Mouse (Mus musculus): Measurements from ENCODE around the gene Ptpn11. TPM values are rescaled to one million over a fixed set of nuclear protein-coding genes. Genes with fewer than 3 reads are reported as not detected.
"Not testable (repeated sequence)": the region's sequence is repeated elsewhere in the genome, so short reads cannot be mapped to it uniquely, and the experiment has no call there.

The Ptpn11 gene
- polyA plus RNA-seq, 1 experiment from 2014 or later, result 10.6 TPM

DNA sequence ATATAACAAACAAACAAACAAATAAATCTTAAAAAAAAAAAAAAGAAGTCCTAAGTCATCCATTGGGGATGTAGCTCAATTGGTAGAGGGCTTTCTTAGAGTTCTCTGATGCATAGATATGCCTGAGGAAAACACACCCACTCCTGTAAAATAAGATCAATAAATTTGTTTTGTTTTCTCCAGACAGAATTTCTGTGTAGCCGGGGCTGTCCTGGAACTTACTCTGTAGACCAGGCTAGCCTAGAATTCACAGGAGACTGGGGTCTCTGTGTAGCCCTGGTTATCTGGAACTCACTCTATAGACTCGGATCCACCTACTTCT is 26.1 kb upstream of the Ptpn11 start:
- no peak overlapping the region for H3K4me2 ChIP-seq (ENCODE audit: low read depth, low read length)
- H3K9me3 ChIP-seq (ENCODE audit: low read length), result no peaks in the 10 kb centered on the region
- H3K4me3 ChIP-seq (ENCODE audit: low read depth, low read length), result no peak overlapping the region
- no peaks in the 10 kb centered on the region for H3K27me3 ChIP-seq (ENCODE audit: insufficient read depth, low read length)
- H3K4me1 ChIP-seq (ENCODE audit: insufficient read depth), result peaks cover 11% of the 10 kb centered on the region; the same call in 1 of the 2 replicates
- no peak overlapping the region for H3K27ac ChIP-seq (ENCODE audit: low read depth)
- no peak for TF ChIP-seq EP300 (IDR thresholded peaks at IDR 0.05; ENCODE audit: low read depth)
- no peak for TF ChIP-seq CTCF (IDR thresholded peaks at IDR 0.05; ENCODE audit: low read depth)
- ATAC-seq (no peak), DNase-seq (no peak)
- no peak overlapping the region for H3K9ac ChIP-seq (replicated peaks)
- peaks cover 2% of the 10 kb centered on the region for H3K36me3 ChIP-seq (replicated peaks; ENCODE audit: insufficient read depth, low read length)
- WGBS (ENCODE audit: insufficient replicate concordance), result 73% methylated on average over 2 of the region's 2 CpGs

DNA sequence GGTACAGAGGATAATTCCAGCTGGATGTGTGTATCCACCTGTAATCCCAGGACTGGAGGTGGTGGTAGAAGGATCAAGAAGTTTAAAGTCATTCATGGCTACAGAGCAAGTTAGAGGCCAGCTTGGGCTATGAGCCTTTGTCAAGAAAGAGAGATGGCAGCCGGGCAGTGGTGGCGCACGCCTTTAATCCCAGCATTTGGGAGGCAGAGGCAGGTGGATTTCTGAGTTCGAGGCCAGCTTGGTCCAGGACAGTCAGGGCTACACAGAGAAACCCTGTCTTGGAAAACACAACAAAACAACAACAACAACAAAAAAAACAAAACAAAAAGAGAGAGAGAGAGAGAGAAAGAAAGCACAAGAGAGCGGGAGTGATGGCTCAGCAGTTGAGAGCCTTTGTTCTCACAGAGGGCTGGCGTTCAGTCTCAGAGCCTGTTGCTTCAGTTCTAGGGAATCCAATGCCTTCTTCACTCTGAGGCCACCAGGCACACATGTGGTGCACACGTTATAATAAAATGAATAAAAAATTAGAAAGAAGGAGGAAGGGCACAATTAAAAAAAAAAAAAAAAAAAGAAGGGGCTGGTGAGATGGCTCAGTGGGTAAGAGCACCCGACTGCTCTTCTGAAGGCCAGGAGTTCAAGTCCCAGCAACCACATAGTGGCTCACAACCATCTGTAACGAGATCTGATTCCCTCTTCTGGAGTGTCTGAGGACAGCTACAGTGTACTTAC is 25.6 kb upstream of the Ptpn11 start:
- peak overlapping the region; percentile 24 for H3K4me2 ChIP-seq (ENCODE audit: low read depth, low read length)

DNA sequence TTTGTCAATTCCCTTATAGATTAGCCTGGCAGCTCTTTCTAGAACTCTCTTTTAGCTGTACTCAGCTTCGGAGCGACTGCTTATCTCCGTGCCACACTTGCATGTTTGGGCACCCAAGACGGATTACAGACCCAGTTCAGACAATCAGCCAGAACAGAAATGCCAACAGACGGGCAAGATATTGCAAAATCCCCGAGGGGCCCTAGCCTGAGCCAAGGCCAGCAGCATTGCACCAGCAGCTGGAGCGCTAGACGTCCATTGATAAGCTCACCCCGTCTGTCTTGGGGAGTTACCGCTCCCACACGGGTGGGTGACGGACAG is 24.9 kb upstream of the Ptpn11 start:
- Histone ChIP-seq H3K9me3 (ENCODE audit: low read length) (no peaks in the 10 kb centered on the region), H3K36me3 (replicated peaks; ENCODE audit: insufficient read depth, low read length) (peaks cover 14% of the 10 kb centered on the region), H3K9ac (replicated peaks) (no peak overlapping the region), H3K27ac (ENCODE audit: low read depth) (peak overlapping the region; percentile 94), H3K4me1 (ENCODE audit: insufficient read depth) (peaks cover 6% of the 10 kb centered on the region; the same call in 1 of the 2 replicates), H3K27me3 (ENCODE audit: insufficient read depth, low read length) (no peaks in the 10 kb centered on the region), H3K4me3 (ENCODE audit: low read depth, low read length) (no peak overlapping the region), H3K4me2 (ENCODE audit: low read depth, low read length) (peak overlapping the region; percentile 24)
- WGBS (ENCODE audit: insufficient replicate concordance), result 41% methylated on average over 12 of the region's 12 CpGs
- DNase-seq, result peak; percentile 83
- peak; percentile 88 for ATAC-seq
- TF ChIP-seq EP300 (IDR thresholded peaks at IDR 0.05; ENCODE audit: low read depth) (peak; percentile 100), CTCF (IDR thresholded peaks at IDR 0.05; ENCODE audit: low read depth) (peak; percentile 24; the same call in 1 of the 2 replicates)

More for the DNA sequence above, 25.6 kb upstream of the Ptpn11 start:
- not testable (repeated sequence) for DNase-seq; H3K9me3 ChIP-seq (ENCODE audit: low read length); H3K9ac ChIP-seq (replicated peaks); H3K36me3 ChIP-seq (replicated peaks; ENCODE audit: insufficient read depth, low read length); H3K4me3 ChIP-seq (ENCODE audit: low read depth, low read length); ATAC-seq; H3K27me3 ChIP-seq (ENCODE audit: insufficient read depth, low read length)
- H3K27ac ChIP-seq (ENCODE audit: low read depth), result peak overlapping the region; percentile 94
- peaks cover 11% of the 10 kb centered on the region; the same call in 1 of the 2 replicates for H3K4me1 ChIP-seq (ENCODE audit: insufficient read depth)
- 80% methylated on average over 9 of the region's 9 CpGs for WGBS (ENCODE audit: insufficient replicate concordance)

- H3K9ac ChIP-seq (replicated peaks), result no peak overlapping the region
These were observed 24.4 kb upstream of the Ptpn11 start for GRCm38 (mm10) chr5:121215380-121216125.

GRCm38 (mm10) chr5:121214707-121215106 is 23.5 kb upstream of the Ptpn11 start:
- H3K4me2 ChIP-seq (ENCODE audit: low read depth, low read length), result no peak overlapping the region
- 40% methylated on average over 7 of the region's 7 CpGs for WGBS (ENCODE audit: insufficient replicate concordance)
- no peaks in the 10 kb centered on the region for H3K9me3 ChIP-seq (ENCODE audit: low read length)
- peaks cover 27% of the 10 kb centered on the region for H3K36me3 ChIP-seq (replicated peaks; ENCODE audit: insufficient read depth, low read length)
- H3K27me3 ChIP-seq (ENCODE audit: insufficient read depth, low read length), result no peaks in the 10 kb centered on the region
- ATAC-seq, result no peak
- no peak overlapping the region for H3K9ac ChIP-seq (replicated peaks)
- no peak overlapping the region for H3K4me3 ChIP-seq (ENCODE audit: low read depth, low read length)
- peaks cover 6% of the 10 kb centered on the region; the same call in 1 of the 2 replicates for H3K4me1 ChIP-seq (ENCODE audit: insufficient read depth)
- peak overlapping the region; percentile 94 for H3K27ac ChIP-seq (ENCODE audit: low read depth)
- no peak for DNase-seq
- no peak for TF ChIP-seq CTCF (IDR thresholded peaks at IDR 0.05; ENCODE audit: low read depth)
- TF ChIP-seq EP300 (IDR thresholded peaks at IDR 0.05; ENCODE audit: low read depth), result no peak

More at GRCm38 (mm10) chr5:121215380-121216125, 24.4 kb upstream of the Ptpn11 start:
- Histone ChIP-seq H3K4me1 (ENCODE audit: insufficient read depth) (peaks cover 6% of the 10 kb centered on the region; the same call in 1 of the 2 replicates), H3K9me3 (ENCODE audit: low read length) (no peaks in the 10 kb centered on the region), H3K27me3 (ENCODE audit: insufficient read depth, low read length) (no peaks in the 10 kb centered on the region), H3K4me3 (ENCODE audit: low read depth, low read length) (no peak overlapping the region), H3K4me2 (ENCODE audit: low read depth, low read length) (no peak overlapping the region), H3K36me3 (replicated peaks; ENCODE audit: insufficient read depth, low read length) (peaks cover 19% of the 10 kb centered on the region), H3K27ac (ENCODE audit: low read depth) (peak overlapping the region; percentile 94)
- 32% methylated on average over 13 of the region's 13 CpGs for WGBS (ENCODE audit: insufficient replicate concordance)
- ATAC-seq (peak; percentile 74), DNase-seq (peak; percentile 82)
- TF ChIP-seq EP300 (IDR thresholded peaks at IDR 0.05; ENCODE audit: low read depth) (no peak), CTCF (IDR thresholded peaks at IDR 0.05; ENCODE audit: low read depth) (peak; percentile 98)

GRCm38 (mm10) chr5:121212108-121212507 is 20.9 kb upstream of the Ptpn11 start:
- no peak overlapping the region for H3K9ac ChIP-seq (replicated peaks)
- peaks cover 52% of the 10 kb centered on the region for H3K36me3 ChIP-seq (replicated peaks; ENCODE audit: insufficient read depth, low read length)
- 88% methylated on average over 6 of the region's 6 CpGs for WGBS (ENCODE audit: insufficient replicate concordance)
- no peak for DNase-seq
- H3K4me2 ChIP-seq (ENCODE audit: low read depth, low read length), result no peak overlapping the region
- no peaks in the 10 kb centered on the region for H3K27me3 ChIP-seq (ENCODE audit: insufficient read depth, low read length)
- H3K27ac ChIP-seq (ENCODE audit: low read depth), result no peak overlapping the region
- TF ChIP-seq EP300 (IDR thresholded peaks at IDR 0.05; ENCODE audit: low read depth) (no peak), CTCF (IDR thresholded peaks at IDR 0.05; ENCODE audit: low read depth) (no peak)
- H3K4me1 ChIP-seq (ENCODE audit: insufficient read depth), result peaks cover 6% of the 10 kb centered on the region; the same call in 1 of the 2 replicates
- ATAC-seq, result no peak
- H3K9me3 ChIP-seq (ENCODE audit: low read length), result no peaks in the 10 kb centered on the region
- no peak overlapping the region for H3K4me3 ChIP-seq (ENCODE audit: low read depth, low read length)
